Mouse (Mus musculus): ENCODE results near the gene Tnfrsf9. TPM values are rescaled to one million over a fixed set of nuclear protein-coding genes. Genes with fewer than 3 reads are reported as not detected.

Gene Tnfrsf9
- polyA plus RNA-seq, 1 experiment from 2014 or later = 0.33 TPM

- Histone ChIP-seq H3K27me3 (ENCODE audit: insufficient read depth, low read length) (no peaks in the 10 kb centered on the region), H3K9ac (replicated peaks) (no peak overlapping the region), H3K27ac (ENCODE audit: low read depth) (no peak overlapping the region), H3K4me3 (ENCODE audit: low read depth, low read length) (no peak overlapping the region), H3K4me1 (ENCODE audit: insufficient read depth) (no peaks in the 10 kb centered on the region), H3K4me2 (ENCODE audit: low read depth, low read length) (no peak overlapping the region), H3K36me3 (replicated peaks; ENCODE audit: insufficient read depth, low read length) (no peaks in the 10 kb centered on the region), H3K9me3 (ENCODE audit: low read length) (no peaks in the 10 kb centered on the region)
- TF ChIP-seq CTCF (IDR thresholded peaks at IDR 0.05; ENCODE audit: low read depth) = no peak
- no peak for TF ChIP-seq EP300 (IDR thresholded peaks at IDR 0.05; ENCODE audit: low read depth)
- ATAC-seq = no peak
- no peak for DNase-seq
- 85% methylated on average over 21 of the region's 21 CpGs for WGBS (ENCODE audit: insufficient replicate concordance)
Observed at GRCm38 (mm10) chr4:150978156-150978910, 64.0 kb downstream of the Tnfrsf9 start.

- Histone ChIP-seq H3K4me2 (ENCODE audit: low read depth, low read length) (no peak overlapping the region), H3K4me1 (ENCODE audit: insufficient read depth) (no peaks in the 10 kb centered on the region), H3K27ac (ENCODE audit: low read depth) (no peak overlapping the region), H3K4me3 (ENCODE audit: low read depth, low read length) (no peak overlapping the region), H3K36me3 (replicated peaks; ENCODE audit: insufficient read depth, low read length) (no peaks in the 10 kb centered on the region), H3K9me3 (ENCODE audit: low read length) (no peaks in the 10 kb centered on the region), H3K27me3 (ENCODE audit: insufficient read depth, low read length) (no peaks in the 10 kb centered on the region), H3K9ac (replicated peaks) (no peak overlapping the region)
- WGBS (ENCODE audit: insufficient replicate concordance) = 81% methylated on average over 9 of the region's 9 CpGs
- ATAC-seq (no peak), DNase-seq (no peak)
- TF ChIP-seq EP300 (IDR thresholded peaks at IDR 0.05; ENCODE audit: low read depth) (no peak), CTCF (IDR thresholded peaks at IDR 0.05; ENCODE audit: low read depth) (no peak)
Observed at GRCm38 (mm10) chr4:150979455-150979854, 65.1 kb downstream of the Tnfrsf9 start.

- Histone ChIP-seq H3K27me3 (ENCODE audit: insufficient read depth, low read length) (no peaks in the 10 kb centered on the region), H3K4me1 (ENCODE audit: insufficient read depth) (no peaks in the 10 kb centered on the region), H3K4me3 (ENCODE audit: low read depth, low read length) (no peak overlapping the region), H3K27ac (ENCODE audit: low read depth) (no peak overlapping the region), H3K36me3 (replicated peaks; ENCODE audit: insufficient read depth, low read length) (no peaks in the 10 kb centered on the region), H3K9me3 (ENCODE audit: low read length) (no peaks in the 10 kb centered on the region), H3K9ac (replicated peaks) (no peak overlapping the region), H3K4me2 (ENCODE audit: low read depth, low read length) (no peak overlapping the region)
- TF ChIP-seq CTCF (IDR thresholded peaks at IDR 0.05; ENCODE audit: low read depth) (no peak), EP300 (IDR thresholded peaks at IDR 0.05; ENCODE audit: low read depth) (no peak)
- DNase-seq = no peak
- no peak for ATAC-seq
- 73% methylated on average over 5 of the region's 5 CpGs for WGBS (ENCODE audit: insufficient replicate concordance)
Observed at GRCm38 (mm10) chr4:150980153-150980552, 65.8 kb downstream of the Tnfrsf9 start.

- Histone ChIP-seq H3K4me1 (ENCODE audit: insufficient read depth) (no peaks in the 10 kb centered on the region), H3K4me2 (ENCODE audit: low read depth, low read length) (no peak overlapping the region), H3K9ac (replicated peaks) (no peak overlapping the region), H3K27me3 (ENCODE audit: insufficient read depth, low read length) (no peaks in the 10 kb centered on the region), H3K9me3 (ENCODE audit: low read length) (no peaks in the 10 kb centered on the region), H3K27ac (ENCODE audit: low read depth) (no peak overlapping the region), H3K36me3 (replicated peaks; ENCODE audit: insufficient read depth, low read length) (no peaks in the 10 kb centered on the region), H3K4me3 (ENCODE audit: low read depth, low read length) (no peak overlapping the region)
- WGBS (ENCODE audit: insufficient replicate concordance) = 52% methylated on average over 6 of the region's 6 CpGs
- peak; percentile 58 for TF ChIP-seq CTCF (IDR thresholded peaks at IDR 0.05; ENCODE audit: low read depth)
- TF ChIP-seq EP300 (IDR thresholded peaks at IDR 0.05; ENCODE audit: low read depth) = no peak
- ATAC-seq (no peak), DNase-seq (peak; percentile 40)
Observed at GRCm38 (mm10) chr4:150990148-150990547, 75.8 kb downstream of the Tnfrsf9 start.

Other genes starting within 250 kb of the Tnfrsf9 start
- gene Errfi1, start 60.6 kb upstream of the Tnfrsf9 start, polyA plus RNA-seq (2015; fragmentation: Nextera tagmentation; extraction: Ambion mirVana) = 141 and 148 TPM in 2 replicates
- gene Park7, start 125 bp upstream of the Tnfrsf9 start, polyA plus RNA-seq (2015; fragmentation: Nextera tagmentation; extraction: Ambion mirVana) = 227 and 228 TPM in 2 replicates
- gene Uts2, start 82.5 kb downstream of the Tnfrsf9 start, polyA plus RNA-seq (2015; fragmentation: Nextera tagmentation; extraction: Ambion mirVana) = not detected in 2 replicates
- gene Per3, start 130.1 kb downstream of the Tnfrsf9 start, polyA plus RNA-seq (2015; fragmentation: Nextera tagmentation; extraction: Ambion mirVana) = 5.6 and 5.9 TPM in 2 replicates
- gene Vamp3, start 143.4 kb downstream of the Tnfrsf9 start, polyA plus RNA-seq (2015; fragmentation: Nextera tagmentation; extraction: Ambion mirVana) = 23.4 and 24.8 TPM in 2 replicates
- not detected in 2 replicates for gene Gm13090, start 175.0 kb downstream of the Tnfrsf9 start, polyA plus RNA-seq (2015; fragmentation: Nextera tagmentation; extraction: Ambion mirVana)